Mouse (Mus musculus) layer of hippocampus, adult 11-12 months (tissue): Measurements from ENCODE around the gene Ttll11.

Experiments used
- DNase-seq: peaks from one replicate; pipeline ENCODE4 v3.0.0; 2022; ENCODE audit warnings: low spot score

Ttll11 gene

DNA sequence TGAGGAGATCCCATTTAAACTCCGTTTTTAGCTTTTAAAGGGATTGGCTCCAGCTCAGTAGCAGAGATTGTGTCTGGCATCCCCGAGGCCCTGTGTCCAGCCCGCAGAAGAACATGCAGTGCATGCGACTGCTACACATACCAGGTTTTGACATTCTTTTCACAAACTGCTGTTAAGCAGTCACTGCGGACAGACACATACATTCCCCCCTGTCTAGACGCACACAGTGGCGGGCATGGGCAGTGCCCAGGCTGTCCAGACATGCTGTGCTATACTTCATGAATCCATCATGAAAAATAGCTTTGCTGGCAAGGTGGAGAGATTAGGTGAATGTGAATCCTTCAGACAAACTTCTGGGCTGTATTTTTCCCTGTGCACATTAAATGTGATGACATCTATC, 154.6 kb downstream of the Ttll11 start:
- DNase-seq, result no peak

DNA sequence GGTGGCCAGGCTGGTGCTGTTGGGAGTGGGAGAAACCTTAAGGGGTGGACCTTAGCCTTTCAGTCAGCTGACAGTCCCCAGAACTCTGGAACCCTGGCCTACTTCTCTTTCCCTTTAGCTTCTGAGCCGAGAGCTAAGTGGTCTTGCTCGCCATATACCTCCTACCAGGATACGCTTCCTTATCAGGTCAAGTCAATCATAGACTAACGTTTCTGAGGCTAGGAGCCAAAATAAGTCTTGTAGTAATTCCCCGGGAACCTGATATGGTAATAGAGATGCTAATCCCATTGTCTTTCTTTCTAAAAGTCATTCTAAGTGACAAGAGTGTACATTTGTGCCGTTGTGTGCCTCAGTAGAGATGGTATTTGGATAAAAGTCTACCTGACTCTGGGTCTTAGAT, 156.1 kb downstream of the Ttll11 start:
- DNase-seq, result no peak

DNA sequence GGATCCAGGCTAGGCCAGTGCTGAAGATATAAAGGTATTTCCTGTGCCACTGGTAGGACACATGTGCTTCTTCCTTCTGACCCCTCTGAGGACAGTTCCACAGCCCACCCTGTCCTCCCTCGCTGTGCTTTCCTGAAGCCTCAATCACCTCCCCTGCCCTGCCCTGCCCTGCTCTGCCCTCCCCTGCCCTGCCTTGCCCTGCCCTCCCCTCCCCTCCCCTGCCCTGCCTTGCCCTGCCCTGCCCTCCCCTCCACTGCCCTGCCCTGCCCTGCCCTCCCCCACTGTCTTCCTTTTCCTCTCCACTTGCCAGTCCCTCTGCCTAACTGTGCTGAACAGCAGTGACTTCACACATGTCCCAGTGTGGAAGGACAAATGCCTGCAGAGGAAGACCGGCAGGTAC, 160.8 kb downstream of the Ttll11 start:
- no peak for DNase-seq

DNA sequence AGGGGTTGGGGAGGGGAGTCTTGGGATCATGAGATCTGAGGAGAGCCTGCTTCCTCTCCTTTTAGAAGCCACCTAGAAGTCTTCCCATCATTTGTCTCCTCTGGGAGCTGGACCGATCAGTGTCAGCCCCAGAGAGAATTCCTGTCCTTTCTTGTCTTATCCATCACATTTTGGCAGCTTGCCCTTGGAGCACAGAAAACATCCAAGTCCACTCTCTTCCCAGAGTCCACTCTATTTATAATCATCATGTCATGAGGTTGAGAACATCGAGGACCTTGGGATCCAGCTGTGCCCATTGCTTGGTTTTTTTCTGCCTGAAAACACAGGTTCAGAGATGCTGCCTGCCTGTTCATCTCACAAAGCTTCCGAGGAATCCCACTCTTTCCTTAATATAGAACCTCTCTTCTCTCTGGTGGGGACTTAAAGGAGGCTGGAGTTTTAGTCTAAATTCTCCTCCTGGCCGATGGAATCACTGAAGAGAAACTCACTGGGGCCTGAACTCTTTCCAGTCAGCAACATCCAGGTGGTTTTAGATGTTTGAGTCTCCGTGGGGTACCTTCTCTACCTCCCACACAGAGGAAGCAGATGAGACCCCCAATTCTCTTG, 163.6 kb downstream of the Ttll11 start:
- DNase-seq, result no peak

DNA sequence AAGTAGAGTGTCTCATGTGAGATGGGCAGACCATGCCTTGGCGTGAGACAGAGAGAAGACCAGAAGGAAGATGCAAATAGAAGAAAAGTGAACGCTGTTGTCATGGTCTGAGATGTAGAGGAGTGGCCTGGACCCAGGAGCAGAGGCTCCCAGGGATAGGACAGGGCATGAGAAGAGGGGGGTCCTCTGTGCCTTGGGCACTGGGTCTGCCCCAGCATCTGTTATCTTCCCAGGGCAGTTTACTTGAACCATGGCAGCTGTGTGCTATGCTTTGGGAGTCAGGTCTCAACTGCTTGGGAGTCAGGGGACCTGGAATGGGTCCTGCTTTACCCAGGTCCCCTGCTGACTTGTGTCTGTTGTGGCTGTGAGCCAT, 167.2 kb downstream of the Ttll11 start:
- no peak for DNase-seq

DNA sequence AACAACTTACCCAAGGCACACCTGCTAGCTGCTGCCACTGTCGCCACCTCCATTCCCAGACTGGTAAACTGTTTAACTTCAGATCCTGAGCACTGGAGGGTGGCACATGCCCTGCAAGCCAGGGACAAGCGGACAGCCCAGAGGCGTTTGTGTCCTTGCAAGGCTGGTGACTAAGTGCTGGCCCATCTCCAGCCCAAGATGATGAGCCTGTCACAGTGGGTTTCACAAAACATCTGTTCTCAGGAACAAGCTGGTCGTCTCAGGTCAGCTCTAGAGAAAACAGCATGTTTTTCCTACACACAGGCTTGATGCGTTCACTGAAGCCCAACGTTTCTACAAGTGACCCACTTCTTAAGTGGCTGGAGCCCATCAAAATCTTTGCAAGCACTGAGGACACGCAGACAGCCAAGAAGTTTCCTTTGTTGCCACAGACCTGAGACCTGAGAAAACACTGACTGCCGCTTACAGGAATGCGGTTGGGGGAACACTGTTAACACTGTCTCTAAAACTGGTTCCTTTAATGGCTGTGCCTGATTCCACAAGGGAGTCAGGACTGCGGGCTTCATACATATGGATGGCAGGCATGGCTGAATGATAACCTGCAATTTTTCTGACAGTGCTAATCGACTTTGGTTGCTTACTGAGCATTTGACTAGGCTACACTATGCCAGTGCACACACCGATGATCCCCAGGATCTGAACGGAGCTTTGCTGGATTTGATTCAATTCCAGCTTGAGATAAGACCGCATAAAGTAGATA, 167.7 kb downstream of the Ttll11 start:
- DNase-seq, result no peak

DNA sequence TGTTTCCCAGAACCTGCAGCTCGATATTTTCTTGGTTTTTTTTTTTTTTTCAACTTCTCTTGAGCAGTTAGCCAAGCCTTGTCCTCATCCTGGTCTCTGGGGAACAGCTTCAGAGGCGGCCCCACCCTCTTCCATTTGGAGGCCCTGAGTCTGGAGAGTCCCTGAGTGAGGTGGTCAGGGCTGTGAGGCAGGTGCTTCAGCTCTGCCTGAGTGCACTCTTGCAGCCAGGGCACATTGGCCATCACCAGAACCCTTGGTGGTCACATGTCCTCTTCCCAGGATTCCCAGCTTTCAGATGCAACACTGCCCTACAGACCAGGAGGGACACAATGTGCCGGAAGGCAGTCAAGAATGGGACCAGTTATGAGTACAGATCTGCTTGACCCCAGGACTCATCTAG, 169.7 kb downstream of the Ttll11 start:
- no peak for DNase-seq

DNA sequence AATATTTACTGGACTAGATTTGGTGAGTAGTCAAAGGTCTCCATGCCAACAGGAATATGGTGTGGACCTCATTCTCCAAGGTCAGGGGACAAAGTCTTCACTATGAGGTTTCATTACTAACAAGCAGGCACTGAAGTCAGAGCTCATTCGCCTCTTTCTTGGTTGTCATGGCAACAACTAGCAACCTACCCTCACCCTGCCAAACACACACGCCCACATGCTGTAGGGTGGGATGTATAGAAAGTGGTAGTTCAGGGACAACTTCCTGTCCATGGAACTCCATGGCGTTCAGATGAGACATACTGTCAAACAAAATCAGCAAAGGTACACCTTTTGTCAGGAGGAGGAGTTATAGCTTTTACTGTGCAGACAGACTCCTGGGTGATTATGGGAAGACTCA, 170.6 kb downstream of the Ttll11 start:
- no peak for DNase-seq

DNA sequence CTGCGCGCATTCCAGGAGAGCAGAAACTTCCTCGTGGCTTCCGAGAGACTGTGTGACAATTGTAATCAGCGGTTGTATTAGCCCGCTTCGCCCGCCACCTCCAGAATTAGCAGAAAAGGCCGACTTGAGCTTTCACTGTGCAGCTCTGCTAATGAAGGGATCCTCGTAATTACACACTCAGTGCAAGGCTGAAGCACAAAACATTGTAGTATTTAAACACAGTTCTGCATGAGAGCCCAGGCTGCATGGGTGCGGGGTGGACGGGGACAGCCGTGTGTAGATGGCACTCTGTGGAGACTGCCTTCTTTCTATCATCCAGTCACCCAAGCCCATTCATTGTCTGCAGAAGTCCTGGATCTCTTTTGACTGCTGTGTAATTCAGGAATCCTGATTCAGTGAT, 173.8 kb downstream of the Ttll11 start:
- DNase-seq, result no peak

DNA sequence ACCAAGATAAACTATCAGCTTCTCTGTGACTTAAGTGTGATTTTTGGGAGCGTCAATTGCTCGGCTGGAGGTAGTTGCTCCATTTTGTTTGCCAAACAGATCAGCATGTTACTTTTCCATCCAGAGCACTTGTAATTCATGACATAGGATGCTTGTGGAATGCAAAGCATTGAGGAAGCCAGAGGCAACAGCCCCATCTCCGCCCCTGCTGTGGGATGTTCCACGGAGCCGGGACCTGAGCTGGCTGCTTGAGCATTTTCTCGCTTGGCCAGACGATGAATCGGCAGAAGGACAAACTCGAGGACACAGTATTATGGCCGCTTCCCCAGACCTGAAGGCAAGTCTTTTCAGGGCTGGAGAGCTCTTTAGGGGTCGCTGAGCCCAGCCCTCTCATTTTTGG, 176.6 kb downstream of the Ttll11 start:
- no peak for DNase-seq

DNA sequence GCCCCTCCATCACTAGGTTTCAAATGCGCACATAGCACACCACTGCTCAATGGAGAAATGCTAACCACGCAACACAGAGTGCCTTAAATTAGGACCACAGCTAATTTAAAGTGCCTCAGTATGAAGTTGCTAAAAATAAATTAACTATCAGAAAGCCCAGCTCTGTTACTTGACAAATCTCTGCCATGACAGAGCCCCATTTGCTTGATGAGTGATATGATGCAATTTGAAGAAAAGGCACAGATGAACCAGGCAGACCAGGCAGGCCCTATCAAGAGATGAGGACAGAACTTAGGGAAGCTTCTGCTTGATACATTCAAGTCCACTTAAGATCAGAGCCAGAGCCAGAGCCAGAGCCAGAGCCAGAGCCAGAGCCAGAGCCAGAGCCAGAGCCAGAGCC, 178.0 kb downstream of the Ttll11 start:
- no peak for DNase-seq

DNA sequence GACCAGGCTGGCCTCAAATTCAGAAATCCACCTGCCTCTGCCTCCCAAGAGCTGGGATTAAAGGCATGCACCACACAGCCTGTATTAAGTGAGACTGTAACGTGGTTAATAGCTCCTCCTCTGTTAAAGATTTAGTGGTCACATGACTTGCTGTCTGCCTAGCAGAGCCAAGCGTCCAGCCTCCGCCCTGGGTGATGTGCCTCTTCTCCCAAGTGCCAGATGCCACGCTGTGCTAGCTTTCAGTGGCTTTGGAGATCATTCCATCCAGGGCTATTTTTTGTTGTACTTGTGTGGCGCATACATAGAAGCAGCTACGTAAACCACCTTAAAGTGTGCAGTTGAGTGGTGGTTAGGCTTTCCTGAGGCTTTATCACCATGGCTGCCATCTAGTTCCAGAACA, 180.6 kb downstream of the Ttll11 start:
- DNase-seq, result no peak

DNA sequence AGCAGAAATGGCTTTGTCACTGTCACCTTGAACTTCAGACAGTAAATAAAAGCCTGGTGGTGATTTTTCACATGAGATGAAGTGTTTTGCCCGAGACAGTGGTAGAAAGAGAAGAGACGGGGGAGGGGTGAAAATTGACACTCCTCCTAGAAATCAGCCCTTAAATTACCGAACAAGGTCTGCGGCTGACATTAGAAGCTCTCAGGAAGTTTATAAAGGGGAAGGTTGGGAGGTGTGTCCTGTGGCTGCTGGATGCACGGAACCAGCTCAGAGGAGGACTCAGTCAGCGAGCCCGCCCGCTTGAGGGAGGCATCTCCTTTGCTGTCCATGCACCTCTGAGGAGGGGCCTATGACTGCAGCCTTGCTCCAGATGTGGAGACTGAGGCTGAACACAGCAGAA, 181.7 kb downstream of the Ttll11 start:
- DNase-seq, result no peak

DNA sequence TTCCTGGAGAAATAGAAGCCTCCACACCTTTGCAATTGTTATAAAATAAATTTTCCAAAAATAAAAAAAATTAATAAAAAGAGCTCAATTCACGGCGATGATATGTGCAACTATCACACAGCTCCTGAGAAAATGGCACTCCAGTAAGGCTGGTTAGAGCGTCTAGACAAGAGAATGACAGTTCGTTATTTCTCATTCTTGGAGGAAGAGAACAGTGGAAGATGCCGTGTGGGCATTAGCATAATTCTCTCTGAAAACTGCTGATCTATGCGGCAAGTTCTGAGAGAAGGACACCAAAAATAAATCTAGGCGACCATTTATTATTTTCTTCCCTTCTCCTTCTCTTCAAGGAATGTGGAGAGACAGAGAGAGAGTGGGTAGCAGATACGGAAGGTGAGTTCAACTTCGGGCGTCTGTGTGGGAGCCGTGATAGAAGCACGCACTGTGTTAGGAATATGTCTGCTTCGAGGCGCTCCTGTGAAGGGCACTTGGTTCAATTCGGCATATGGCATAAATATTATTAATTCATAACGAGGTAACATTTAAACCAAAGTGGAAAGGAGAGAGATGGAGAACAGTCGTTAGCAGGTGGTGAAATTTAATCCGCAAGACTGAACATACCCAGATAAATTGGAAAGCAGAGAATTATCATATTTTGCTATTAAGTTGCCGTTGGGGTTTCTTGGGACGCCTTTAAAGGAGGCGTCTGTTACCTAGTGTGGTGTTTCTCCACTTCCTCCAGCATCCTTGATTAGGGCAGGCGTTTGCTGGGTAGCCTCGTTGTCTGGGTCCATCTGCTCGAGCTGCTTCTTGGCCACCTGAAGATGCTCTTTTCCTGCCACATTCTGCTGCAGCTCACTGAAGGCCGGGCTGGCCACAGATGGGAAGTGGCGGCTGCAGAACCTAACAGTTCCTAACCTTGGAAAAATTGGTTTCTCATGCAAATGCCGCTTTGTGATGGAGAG, 190.1 kb downstream of the Ttll11 start:
- DNase-seq, result no peak

DNA sequence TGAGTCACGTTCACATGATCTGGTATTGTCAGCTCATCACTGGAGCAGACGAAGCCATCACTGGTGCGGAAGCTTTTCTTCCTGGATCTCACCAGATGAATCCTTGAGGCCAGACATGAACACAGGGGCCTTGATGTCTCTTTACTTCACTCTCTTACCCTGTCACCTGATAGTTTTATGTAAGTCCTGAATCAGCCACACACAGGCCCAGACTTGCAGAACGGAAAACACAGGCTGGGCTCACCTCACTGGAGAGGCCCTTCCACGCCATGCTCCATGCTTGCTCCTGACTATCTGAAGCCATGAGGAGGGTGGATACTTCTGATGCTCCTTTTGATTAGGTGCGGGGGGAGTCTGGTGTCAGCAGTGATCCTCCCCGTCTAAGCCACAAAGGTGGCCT, 193.8 kb downstream of the Ttll11 start:
- no peak for DNase-seq

DNA sequence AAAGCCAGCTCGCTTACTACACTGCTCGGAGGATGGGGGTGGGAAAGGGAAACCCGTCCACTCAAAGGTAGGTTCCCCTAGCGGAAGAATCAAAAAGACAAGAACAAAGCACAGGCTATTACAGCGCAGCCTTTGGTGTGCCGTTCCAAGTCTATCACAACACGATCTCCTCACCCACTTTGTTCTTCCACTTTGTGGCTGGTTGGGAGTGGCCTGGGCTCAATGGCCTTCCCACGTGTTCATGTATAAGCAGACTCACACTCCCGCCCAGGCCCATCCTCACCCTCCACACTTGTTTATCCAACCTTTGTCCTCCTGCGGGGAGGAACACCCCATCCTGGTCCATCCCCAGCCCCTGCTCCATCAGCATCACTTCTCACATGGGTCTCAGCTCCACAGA, 196.3 kb downstream of the Ttll11 start:
- DNase-seq, result no peak

DNA sequence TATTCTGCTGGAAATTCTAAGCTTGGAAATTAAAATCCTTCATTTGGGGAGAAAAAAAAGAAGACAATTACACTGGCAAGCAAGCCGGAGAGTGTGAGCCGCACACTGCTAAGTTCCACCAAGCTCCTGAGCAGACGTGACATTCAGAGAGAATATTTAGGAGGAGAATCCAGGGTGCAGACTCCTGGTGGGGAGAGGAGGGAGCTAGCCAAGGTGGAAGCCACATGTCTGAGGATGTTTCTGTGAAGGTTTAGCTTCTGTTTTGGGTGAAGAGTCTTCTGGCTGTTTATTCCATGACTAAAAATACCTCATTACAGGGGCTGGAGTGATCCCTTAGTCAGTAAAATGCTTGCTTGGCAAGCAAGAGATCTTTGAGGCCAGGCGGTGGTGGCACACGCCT, 200.4 kb downstream of the Ttll11 start:
- no peak for DNase-seq

DNA sequence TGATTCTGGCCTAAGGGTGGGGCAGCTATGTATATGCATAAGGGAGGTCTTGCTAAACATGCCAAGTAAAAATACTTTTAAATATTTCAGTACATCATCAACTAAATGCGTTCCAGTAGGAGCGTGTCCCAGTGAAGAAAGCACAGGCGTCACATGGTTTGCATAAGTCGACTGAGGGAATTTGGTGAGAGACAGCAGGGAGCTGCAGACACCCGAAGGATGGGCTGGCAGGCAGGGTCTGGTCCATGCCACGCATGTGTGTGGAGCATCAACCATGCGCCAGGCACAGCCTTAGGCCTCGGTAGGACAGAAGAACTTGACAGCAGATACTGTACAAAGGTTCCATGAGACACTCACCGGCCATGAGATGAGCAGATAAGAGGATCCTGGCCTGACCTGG, 202.8 kb downstream of the Ttll11 start:
- DNase-seq, result no peak

DNA sequence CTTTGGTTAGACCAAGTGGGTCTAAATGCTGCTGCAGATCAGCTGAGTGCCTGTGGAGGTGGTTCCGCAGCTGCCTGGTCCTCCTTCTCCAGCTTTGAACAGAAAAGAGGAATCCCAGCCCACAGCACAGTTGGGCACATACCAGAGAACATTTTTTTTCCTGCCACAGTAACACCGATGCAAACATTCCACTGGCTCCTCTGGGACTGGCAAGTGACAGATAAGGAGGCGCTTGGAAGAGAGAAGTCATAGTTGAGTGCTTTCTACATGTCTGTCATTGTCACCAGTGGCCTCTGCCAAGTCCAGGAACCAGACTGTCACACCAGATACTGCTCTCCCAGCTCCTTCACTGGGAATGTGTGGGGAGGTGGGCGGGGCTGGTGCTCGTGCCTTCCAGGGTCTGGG, 204.1 kb downstream of the Ttll11 start:
- DNase-seq, result no peak

DNA sequence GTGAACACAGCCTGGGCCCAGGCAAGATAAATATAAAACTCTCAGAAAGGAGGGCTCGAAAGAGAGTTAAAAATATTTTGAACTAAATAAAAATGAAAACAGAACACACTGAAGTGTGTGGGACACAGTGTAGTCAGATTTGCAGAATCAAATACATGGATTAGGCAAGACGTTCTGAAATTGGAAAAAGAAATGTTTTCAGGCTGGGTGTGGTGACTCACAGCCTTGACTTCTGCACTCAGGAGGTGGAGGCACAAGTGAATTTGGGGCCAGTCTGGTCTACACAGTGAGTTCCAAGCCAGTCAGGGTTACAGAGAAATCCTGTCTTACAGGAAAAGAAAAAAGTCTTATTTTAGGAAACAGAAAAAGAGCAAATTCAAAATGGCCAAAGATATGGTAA, 209.2 kb downstream of the Ttll11 start:
- DNase-seq, result no peak

DNA sequence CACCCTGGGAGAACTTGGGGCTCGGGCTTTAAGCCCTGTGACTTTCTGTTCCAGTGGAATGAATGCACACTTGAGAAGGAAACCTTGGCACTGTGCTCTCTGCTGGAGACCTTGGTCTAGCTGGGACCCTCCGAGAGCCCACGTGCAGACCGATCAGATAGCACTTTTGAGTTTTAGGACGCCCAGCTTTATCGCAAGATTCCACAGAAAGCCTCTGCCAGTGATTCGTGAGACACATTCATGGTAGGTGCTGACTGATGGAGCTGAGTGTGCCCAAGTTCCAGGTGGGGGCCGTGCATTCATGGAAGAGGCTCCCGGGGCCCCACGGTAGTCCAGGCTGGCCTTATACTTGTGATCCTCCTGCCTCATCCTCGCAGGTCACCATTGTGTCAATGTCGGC, 210.3 kb downstream of the Ttll11 start:
- DNase-seq, result no peak

DNA sequence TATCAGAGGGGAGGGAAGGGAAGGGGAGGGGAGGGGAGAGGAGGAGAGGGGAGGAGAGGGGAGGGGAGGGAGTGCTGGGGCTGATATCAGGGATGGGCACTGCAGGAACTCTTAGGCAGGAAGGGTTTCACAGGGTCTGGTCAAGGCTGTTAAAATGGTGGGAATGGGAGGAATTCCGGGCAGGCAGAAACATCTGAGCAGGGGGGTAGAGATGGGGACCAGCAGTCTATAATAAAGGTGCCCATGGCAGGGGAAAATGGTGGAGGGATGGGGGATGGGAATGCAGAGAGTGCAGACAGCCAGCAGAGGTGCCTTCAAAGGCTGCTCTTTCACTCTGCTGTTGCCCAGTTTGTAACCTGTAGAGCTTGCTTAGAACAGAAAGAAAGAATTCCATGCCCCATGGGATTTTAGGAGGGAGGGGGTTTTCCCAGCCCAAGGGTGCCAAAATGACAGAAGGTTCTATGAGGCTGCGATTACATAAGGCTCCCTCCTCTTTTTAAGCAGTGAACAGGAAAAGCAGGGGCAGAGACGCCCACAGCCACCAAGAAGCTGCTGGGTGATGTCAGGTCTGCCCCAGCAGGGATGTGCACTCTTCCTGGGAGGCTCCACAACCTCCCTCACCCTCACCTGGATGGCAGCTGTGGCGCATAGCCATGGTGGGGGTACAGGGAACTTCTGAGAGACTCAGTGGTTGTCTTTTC, 211.0 kb downstream of the Ttll11 start:
- DNase-seq, result peak; percentile 63
